Mouse (Mus musculus) cerebellum, adult 11 months (tissue): ENCODE measurements at regions not wholly inside any gene's neighbourhood (a gene's known extent, or its start where the extent isn't known, plus 50 kb on each side); places are given as distances from the start of the nearest gene placed in this dataset.
"Not testable (repeated sequence)": the region's sequence is repeated elsewhere in the genome, so short reads cannot be mapped to it uniquely, and the experiment has no call there.

Experiments used
- DNase-seq: peaks from one replicate; pipeline ENCODE4 v3.0.0; 2022

DNA sequence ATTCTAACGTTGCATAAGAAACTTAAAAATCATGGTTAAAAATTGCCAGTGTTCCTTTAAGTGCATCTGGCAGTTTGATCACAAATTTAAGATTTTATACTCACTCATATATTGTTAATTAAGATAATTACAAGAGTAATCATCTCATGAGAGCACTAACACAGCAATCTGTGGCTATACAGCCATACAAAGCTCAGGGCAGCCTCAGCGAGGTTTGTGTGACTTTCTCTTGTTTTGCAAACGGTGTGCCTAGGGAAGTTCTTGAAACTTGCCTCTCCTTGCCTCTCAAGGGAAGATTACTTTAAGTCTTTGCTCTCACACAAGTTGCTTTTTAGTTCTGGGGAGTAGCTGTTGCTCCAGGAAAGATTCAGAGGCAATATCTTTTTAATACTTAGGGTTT, 58.1 kb upstream of the Slc1a4 start:
- DNase-seq, result no peak

DNA sequence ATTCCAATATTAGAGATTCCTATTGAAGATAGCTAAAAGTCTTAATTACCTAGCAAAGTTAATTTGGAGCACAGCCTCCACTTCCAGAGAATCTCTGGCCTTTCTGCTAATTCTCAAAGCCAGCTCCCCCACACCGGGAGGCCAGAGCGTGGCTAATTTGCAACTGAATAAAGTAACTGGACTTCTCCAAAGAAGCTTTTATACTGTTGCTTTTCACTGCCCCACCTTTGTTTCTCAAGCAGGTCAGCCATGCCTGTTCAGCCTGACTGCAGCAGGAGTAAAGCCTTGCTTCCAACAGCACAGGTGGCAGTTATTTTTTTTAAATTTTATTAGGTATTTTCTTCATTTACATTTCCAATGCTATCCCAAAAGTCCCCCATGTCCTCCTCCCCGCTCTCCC, 60.8 kb upstream of the Slc1a4 start:
- not testable (repeated sequence) for DNase-seq

DNA sequence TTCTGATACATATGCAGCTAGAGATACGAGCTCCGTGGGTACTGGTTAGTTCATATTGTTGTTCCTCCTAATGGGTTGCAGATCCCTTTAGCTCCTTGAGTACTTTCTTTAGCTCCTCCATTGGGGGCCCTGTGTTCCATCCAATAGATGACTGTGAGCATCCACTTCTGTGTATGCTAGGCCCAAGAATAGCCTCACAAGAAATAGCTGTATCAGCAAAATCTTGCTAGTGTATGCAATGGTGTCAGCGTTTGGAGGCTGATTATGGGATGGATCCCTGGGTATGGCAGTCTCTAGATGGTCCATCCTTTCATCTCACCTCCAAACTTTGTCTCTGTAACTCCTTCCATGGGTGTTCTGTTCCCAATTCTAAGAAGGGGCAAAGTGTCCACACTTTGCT, 61.3 kb upstream of the Slc1a4 start:
- not testable (repeated sequence) for DNase-seq

DNA sequence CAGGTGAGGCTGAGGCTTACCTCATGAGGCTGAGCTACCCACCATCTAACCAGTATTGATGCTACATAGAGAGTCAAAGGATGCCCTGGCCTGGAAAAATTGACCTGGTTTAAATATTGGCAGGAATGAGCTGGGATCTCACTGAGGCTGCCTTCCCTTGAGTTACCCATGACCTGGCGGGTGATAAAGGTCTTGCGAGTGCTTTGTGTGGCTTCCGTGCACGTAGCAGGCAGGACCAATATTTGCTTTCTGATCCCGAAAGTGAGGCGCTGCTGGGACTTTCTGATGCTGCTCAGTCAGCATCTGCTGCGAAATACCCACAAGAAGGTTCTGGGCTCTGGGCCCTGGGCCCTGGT, 63.3 kb upstream of the Slc1a4 start:
- no peak for DNase-seq

DNA sequence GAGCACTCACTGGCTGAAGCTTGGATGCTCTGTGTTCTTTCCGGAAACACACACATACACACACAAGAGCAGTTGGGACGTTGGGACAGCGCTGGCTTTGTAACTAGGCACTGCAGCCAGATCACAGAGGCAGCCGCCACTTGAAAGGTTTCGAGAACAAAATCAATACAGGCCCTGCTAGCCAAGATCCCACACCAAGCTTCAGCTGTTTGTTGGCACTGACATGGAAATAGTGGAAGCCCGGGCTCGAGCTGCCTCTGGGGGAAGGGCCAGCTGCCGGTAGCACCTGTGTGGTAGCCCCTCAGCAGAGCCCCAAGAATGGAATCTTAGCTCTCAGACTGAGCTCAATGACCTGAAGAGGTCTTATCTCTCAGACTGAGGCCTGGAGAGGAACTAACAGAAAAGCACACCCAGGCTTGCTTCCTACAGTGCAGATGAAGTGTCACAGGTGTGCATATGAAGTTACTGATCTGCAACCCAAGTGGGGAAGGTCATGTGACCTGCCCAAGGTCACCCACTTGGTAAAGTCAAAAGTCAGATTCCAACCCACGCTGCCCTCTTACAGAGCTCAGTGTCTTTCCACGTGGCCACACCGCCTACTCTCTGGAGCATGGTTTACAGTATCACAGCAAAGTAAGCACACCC, 63.8 kb upstream of the Slc1a4 start:
- DNase-seq, result no peak

DNA sequence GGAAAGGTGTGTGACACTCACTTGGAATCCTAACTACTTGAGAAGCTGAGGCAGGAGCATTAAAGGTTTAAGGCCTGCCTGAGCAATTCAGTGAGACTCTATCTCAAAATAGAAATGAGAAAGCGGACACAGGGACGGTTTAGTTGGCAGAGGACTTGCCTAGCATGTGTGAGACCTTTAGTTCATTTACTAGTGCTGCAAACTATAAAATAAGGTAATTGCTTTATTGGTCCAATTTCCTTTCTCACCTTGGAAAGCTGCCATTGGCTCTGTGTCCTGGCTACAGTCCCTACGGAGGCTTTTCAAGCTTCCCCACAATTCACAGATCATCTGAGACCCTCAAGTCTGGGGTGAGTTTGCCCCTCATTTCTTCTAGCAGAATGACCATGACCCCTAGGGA, 64.4 kb upstream of the Slc1a4 start:
- no peak for DNase-seq

DNA sequence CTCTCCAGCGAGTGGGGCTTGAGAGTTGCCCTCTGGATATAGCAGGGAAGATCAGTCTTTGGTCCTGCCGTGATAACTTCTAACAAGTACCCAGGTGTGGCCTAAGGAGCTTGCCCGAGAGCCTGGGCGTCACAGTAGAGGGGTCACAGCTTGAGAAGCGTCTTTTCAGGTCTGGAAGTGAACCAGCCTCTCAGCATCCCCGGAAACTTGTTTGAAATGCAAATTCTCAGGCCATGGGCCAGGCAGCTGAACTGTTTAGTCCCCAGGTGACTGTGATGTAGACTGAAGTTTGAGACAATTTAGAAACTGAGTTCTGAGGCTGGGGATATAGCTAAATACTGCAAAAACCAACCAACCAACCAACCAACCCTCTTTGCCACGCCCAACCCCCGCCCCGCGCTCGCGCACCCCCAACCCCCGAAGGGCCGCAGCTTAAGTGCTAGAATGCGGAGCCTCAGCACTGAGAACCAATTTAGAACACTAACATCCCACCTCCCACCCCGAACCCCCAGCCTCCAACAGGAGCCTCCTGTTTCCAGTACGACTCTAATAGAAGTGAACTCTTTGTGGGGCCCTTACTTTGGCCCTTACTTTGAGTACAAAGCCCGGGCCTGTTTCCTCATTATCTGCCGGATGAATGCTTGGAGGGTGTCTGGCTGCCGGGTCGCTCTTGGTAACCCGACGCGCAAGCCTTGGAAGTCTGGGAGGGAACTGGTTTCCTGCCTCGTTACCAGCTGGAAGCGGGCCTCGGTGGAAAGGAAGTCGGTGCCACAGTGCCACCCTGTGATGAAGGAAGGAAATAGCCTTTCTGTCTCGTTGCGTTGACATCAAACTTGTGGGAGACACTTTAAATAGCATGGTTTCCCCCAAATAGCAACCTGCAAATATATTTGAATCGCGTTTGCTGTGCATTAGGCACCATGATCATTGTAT, 68.1 kb upstream of the Slc1a4 start:
- peak; percentile 62 for DNase-seq

DNA sequence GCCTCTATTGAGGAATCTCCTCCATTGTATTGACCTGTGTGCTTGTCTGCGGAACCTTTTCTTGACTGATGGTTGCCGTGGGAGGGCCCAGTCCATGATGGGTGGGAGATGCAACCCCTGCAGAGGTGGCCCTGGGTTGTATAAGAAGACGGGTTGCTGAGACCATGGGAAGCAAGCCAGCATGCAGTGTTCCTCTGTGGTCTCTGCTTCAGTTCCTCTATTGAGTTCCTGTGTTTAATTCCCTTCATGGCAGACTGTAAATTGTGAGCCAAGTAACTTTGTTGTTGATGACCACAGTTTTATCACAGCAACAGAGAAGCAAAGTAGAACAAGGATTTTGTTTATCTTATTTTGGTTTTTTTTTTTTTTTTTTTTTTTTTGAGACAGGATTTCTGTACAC, 70.9 kb upstream of the Slc1a4 start:
- no peak for DNase-seq

DNA sequence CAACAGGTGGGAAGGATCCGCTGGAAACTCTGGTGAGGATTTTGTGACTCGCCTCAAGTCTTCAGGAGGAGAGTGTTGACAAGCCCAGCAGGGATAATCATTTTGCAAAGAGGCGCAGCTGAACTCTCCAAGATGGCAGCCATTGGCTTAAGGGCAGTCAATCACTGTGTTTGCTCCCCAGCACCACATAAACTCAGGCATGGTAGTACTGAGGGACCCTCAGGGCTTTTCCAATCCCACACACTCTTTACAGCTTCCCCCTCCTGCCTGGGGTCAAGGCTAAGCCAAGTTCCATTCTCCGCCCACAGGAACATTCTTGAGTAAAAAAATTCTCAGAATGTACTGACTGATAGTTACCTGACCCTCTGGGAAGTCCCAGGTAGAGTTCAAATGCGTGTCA, 72.0 kb upstream of the Slc1a4 start:
- DNase-seq, result no peak

DNA sequence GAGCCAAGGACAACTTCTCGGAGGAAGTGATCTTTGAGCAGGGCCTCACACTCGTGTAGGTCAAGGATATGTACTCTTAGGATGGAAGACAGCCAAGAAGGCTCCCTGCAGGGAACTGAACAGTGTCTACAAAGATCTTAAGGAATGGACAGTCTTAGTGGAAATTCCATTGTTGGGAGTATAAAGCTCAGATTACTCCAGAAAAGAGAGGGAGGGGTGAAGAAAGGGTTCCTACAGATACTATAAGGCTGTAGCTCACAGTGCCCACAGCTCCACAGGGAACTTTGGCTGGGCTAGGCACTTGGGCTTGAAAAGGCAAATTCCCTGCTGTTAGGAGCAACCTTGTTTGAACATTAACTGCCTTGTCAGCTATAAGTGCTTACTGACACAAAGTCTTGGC, 85.6 kb upstream of the Slc1a4 start:
- DNase-seq, result no peak

DNA sequence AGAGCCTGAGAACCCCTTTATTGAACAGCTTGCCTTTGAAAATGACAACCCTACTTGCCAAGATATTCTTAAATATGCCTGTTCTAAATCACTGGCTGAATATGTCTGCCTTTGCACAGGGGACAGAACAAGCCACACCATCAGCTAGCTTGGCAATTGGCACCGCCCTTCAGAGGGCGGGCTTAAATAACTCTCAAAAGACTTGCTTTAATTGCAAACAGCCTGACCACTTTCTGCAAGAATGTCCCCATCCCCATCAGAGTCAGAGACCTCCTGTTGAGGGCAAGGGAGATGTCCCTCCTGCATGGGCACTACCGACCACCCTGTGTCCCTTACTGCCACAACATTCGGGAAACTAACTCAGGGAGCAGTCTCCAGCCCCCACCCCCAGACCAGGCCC, 88.4 kb upstream of the Slc1a4 start:
- DNase-seq, result no peak

DNA sequence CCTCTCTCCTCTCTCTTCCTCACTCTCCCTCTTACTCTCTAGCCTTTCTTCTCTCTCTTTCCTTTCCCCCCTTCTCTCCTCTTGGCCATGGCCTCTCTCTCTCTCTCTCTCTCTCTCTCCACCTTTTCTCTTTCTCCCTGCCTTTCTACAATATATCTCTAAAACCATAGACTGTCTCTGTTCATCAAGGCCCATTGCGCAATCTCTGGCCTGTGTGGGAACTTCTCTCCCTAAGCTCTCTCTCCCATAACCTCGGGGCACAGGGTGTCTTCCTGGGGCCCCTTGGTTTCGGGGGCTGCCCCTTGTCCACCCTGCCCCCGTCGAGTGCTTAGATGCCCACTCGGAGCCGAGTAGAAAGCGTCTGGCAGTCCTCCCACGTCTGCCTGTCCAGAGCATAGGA, 103.5 kb upstream of the Slc1a4 start:
- no peak for DNase-seq

DNA sequence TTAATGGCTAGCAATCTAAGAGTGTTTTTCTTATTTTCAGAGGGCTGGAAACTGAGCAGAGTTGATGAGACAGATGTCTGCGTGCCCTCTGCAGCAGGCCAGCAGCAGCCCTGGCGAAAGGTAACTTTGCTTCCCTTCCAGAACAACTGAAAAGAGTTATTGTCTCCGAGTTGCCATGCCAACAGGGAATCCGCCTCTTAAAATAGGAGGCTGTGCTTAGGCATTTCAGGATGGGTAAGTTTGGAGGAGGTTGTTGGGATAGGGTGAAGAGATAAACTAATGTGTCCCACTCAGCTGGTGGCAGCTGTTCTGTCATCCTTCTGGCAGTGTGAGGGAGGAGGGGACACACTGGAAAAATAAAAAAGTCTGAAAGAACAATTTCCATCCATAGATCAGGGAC, 100.6 kb upstream of the Sertad2 start:
- no peak for DNase-seq

DNA sequence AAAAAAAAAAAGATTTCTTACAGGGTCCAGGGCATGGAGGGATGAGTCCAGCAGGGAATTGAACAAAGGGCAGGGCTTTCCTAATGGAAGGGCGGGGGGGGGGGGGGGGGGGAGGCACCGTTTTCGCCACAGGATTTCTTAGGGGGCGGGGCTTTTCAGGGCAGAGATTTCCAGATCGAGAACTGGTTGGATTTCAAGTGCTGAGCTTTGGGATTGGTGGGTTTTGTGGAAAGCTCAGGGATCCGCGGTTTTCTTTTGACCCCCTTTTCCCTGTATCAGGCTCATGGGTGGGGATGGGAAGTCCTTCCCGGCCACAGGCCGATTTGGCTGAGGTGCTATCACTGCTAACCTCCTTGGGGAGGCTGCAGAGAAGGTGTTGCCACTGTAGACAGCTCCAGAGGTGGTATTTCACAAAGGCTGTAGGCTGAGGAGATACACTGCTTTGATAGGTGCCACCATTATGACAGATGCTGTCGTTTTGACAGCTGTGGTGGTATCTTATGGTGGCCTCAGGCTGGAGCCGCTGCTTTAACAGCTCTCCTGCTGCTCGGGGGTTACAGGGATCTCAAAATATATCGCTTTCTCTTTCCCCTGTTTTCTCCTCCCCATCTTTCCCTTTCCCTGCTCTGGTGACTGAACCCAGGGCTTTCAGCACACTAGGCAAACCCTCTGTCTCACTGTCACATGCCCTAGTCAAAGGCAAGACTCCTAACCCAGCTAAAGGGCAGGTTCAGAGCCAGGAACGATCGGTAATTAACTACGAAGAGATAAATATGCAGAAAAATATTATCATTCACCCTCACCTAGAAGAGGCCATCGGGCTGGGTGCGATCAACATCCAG, 97.8 kb upstream of the Sertad2 start:
- no peak for DNase-seq

DNA sequence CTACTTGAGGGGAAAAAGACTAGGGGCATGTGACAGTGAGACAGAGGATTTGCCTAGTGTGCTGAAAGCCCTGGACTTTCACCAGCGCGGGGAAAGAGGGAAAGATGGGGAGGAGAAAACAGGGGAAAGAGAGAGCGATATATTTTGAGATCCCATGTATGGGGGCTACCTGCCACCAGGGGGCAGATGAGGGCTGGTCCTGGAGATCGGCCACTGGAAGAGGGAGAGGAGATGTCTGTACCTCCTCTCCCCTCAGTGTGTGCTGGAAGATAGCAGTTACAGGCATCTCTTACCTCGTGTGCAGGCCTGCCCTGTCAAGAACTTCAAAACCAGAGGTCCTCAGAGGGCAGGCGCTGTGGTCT, 97.2 kb upstream of the Sertad2 start:
- peak; percentile 46 for DNase-seq

DNA sequence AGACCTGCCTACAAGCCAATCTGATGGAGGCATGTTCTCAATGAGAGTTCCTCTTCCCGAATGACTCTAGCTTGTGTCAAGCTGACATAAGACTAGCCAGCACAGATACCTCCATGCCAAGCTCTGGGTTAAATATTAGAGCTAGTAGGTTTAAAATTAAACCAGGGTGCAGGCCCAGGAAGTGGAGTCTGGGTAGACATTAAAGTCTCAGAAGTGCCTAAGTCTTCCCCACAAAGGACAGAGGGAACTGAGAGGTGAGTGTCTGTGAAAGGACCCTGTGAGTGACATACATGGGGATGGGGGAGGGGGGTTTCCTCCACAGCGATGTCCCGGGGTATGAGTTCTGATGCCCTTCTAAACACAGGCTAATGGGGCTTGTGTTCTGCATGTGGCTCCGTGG, 90.2 kb upstream of the Sertad2 start:
- DNase-seq, result no peak

DNA sequence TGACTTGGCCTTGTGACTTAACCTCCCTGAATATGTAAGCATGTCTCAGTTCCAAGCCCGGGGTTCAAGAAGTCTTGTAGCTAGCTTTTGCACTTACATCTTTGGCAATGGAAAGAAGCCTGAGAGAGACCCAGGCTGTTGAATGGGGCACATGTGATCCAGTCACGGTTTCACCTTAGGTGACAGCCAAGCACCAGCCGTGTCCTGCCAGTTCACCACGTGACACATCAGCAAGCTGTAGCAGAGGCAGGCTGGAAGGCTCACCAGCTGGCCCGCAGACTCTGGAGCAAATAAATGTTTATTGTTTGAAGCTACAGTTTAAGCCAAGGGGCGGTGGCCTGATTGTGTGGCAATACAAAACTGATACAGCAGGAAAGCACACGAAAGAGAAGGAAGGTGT, 89.3 kb upstream of the Sertad2 start:
- DNase-seq, result no peak

DNA sequence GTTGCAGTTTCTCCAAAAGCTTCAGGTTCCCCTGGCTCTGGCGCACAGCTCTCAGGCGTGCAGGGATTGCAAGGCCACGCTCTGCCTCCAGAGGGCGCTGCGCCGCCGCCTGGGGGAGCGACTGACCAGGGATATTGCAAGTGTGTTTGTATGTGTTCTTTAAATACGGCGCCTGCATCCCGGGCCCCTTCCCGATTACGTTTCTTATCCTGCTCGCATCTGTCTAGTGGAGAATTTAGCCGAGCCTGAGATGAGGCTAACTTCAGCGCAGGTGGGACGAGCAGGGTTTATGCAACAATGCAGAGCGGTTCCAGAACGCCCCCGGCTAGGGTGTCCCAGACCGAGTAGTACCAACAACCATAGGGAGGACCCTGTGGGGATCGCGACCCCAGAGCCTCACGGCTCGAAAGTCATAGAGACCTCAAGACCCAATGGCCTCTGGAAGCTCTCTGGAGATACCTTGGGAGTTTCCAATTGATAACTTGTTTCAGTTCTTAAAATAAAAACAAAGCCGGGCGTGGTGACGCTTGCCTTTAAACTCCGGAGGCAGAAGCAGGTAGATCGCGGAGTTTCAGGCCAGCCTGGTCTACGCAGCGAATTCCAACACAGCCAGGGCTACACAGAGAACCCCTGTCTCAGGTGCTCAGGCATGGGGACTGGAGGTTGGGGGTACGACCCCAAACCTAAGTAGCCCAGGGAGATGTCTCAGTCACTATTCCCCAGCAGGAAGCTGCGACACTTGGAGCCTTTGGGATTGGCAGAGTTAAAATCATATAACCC, 87.8 kb upstream of the Sertad2 start:
- DNase-seq, result peak; percentile 83

DNA sequence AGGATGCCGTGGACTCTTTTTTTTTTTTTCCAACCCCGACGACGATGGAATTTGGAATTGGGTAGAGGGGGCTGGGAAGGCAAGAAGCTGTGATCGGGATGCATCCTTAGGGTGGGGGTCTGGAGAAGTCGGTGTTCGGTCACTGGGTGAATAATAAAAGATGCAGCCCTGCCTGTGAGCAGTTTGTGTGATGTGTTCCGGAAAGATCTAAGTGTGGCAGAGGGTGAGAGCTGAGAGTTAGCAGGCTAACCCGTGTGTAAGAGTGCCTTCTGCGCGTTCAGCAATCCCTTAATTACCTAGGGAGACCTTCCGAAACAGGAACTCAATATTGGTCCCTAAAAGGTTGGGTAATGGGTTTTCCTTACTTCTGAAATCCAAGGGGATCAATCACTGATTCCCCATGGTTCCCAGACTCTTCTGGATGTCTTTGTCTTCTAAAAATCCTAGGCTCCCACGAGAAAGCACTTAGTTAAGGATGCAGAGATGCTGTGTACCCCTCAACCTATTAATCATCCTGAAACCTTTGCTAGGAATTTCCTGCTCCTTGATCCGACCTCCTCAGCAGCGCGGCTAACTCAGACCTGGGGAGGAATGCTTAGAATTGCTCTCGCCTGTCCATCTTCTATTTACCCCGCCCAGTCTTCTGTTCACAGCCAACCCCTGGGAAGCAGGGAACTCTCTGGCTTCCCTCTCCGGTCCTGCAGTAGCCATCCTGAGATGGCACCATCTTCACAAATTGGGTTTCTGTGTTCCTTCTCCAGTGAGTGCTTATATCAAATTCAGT, 87.0 kb upstream of the Sertad2 start:
- DNase-seq, result peak; percentile 42

DNA sequence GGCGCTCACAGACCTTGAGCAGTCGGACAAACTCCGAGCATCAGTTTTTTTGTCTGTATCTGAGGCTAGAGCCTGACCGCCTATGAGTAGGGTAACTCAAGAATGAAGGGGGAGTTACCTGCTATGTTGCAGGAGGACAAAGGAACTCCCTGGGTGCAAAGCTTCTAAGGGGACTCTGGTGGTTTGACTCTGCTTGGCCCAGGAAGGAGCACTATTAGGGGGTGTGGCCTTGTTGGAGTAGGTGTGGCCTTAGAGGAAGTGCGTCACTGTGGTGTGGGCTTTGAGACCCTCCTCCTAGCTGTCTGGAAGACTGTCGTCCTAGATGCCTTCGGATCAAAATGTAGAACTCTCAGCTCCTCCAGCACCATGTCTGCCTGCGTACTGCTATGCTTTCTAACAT, 83.9 kb upstream of the Sertad2 start:
- DNase-seq, result no peak

DNA sequence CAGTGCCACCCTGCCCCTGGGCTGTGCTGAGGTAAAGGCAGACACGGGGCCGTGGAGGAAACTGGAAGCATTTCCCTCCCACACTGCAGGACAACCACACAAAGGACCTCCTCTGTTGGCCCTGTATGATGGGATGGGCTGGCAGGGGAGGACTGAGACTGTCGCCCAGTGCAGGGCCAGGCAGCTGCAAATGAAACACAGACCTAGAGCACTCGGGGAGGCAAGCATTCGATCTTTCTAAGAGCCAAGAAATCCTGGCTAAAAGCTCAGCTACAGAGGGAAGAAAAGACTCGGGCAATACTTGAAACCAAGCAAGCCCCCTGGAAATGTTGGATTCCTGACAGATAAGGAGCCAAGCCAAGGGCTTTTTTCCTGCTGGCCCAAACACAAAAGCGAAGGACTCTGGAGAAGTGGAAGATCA, 82.5 kb upstream of the Sertad2 start:
- DNase-seq, result no peak

DNA sequence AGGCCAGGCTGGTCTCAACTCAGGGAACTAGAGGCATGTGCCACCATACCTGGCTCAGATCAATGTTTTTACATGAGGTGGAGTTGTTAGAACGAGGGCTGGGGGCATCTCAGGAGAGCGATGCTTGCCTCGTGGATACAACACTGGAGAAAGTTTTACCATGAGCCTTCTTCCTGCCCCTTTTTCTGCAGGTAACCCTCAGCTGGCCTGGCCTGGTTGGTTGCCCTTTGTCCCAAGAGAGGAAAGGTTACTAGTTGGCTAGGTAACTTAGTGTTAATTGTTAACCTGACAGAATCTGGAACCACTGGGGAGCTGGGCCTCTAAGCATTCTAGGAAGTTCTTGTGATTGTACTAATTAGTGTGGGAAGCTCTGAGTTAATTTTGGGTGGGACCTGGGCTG, 81.0 kb upstream of the Sertad2 start:
- no peak for DNase-seq
